11 mouse cellular contexts compared by ENCODE assay signal in genomic region chr10:39665071-39665502, GRCm38 (mm10). TPM values are rescaled to one million over a fixed set of nuclear protein-coding genes. Genes with fewer than 3 reads are reported as not detected.
DNase-seq lines count a peak whose midpoint lies in the region; ATAC-seq and TF ChIP-seq lines count a peak whose summit lies in the region.
"Had no signal": no experiment of that assay in that cellular context is flagged by ENCODE, and none has a peak within 500 bp of the region (broad histone marks: within the 10 kb centered on the region; RNA-seq: fewer than 3 reads in every experiment).

No protein-coding gene starts in this region.

- peaks cover 19% of the 10 kb centered on the region for H3K4me1 ChIP-seq in hindbrain, embryonic 15.5 days (replicated peaks)
- peaks cover 33% of the 10 kb centered on the region for H3K4me1 ChIP-seq in hindbrain, embryonic 10.5 days (replicated peaks)
- H3K4me1 ChIP-seq in cerebellum, adult 2 months (ENCODE audit: control insufficient read depth, insufficient read depth, low read length) = peaks cover 11% of the 10 kb centered on the region; the same call in 1 of the 2 replicates

- no peak overlapping the region for H3K4me3 ChIP-seq in hindbrain, embryonic 15.5 days
- no peak overlapping the region for H3K4me3 ChIP-seq in hindbrain, embryonic 10.5 days
- no peak overlapping the region for H3K4me3 ChIP-seq in cerebellum, adult 2 months (replicated peaks; ENCODE audit: insufficient read depth, low read depth, low read length)

- H3K9ac ChIP-seq in hindbrain, embryonic 15.5 days = no peak overlapping the region

- no peak for TF ChIP-seq POLR2A in cerebellum, adult 2 months (IDR thresholded peaks at IDR 0.05; ENCODE audit: borderline replicate concordance, insufficient read depth, low read length)

- H3K9me3 ChIP-seq in hindbrain, embryonic 15.5 days = no peaks in the 10 kb centered on the region
- H3K9me3 ChIP-seq in hindbrain, embryonic 10.5 days = 0 out of 2 replicates have a peak, but pooled peaks cover 4% of the 10 kb centered on the region

- no peak overlapping the region for H3K4me2 ChIP-seq in hindbrain, embryonic 15.5 days

- DNase-seq in adrenal gland, adult (ENCODE audit: inconsistent age in 2 of 2, low spot score in 1 of 2) = peak; percentile 23 to 64
- DNase-seq in adrenal gland, adult 8-10 months = no peak
- no peak for DNase-seq in hindbrain, embryonic 10.5 days (ENCODE audit: low spot score)
- DNase-seq in cerebellum, adult 2 months = peak; percentile 63 to 72
- DNase-seq in lung, postnatal 10 days = peak; percentile 43
- DNase-seq in layer of hippocampus, postnatal 10 days (ENCODE audit: low spot score in 2 of 2) = no peak
- DNase-seq: gastrocnemius, postnatal 25 days; kidney, postnatal 10 days; liver had no signal

- no peaks in the 10 kb centered on the region for H3K36me3 ChIP-seq in hindbrain, embryonic 15.5 days
- H3K36me3 ChIP-seq in hindbrain, embryonic 10.5 days = peaks cover 18% of the 10 kb centered on the region

- WGBS in hindbrain, embryonic 15.5 days = 53% methylated on average over 4 of the region's 4 CpGs
- 83% methylated on average over 4 of the region's 4 CpGs for WGBS in hindbrain, embryonic 10.5 days
- 9% methylated on average over 4 of the region's 4 CpGs for WGBS in cerebellum, adult 2 months

- TF ChIP-seq CTCF in cerebellum, adult 2 months (IDR thresholded peaks at IDR 0.05; ENCODE audit: borderline replicate concordance, insufficient read depth, low read depth, low read length) = no peak

- peak overlapping the region; percentile 81 for H3K27ac ChIP-seq in hindbrain, embryonic 15.5 days (replicated peaks)
- no peak overlapping the region for H3K27ac ChIP-seq in hindbrain, embryonic 10.5 days
- H3K27ac ChIP-seq in cerebellum, adult 2 months (ENCODE audit: insufficient read depth, low read length) = no peak overlapping the region

- H3K27me3 ChIP-seq in hindbrain, embryonic 15.5 days = no peaks in the 10 kb centered on the region
- H3K27me3 ChIP-seq in hindbrain, embryonic 10.5 days (ENCODE audit: insufficient read depth, poor library complexity, severe bottlenecking) = no peaks in the 10 kb centered on the region
- no peaks in the 10 kb centered on the region for H3K27me3 ChIP-seq in cerebellum, adult 2 months (ENCODE audit: control insufficient read depth, insufficient read depth, low read length)

- peak; percentile 73 for ATAC-seq in hindbrain, embryonic 15.5 days (ENCODE audit: low FRiP score, low read depth)
- no peak for ATAC-seq in megakaryocyte progenitor cell, adult 5-6 weeks (replicated peaks; ENCODE audit: poor library complexity)

RNA-seq across cellular contexts. Expression of gene Traf3ip2, which starts 52.4 kb away (rescaled TPM):
- total RNA-seq in adrenal gland, adult 8-10 months (2022) = 10 to 100 TPM; 16.5 to 28.8 (median 22.2) TPM
- 7.4 and 7.9 TPM in 2 replicates for polyA plus RNA-seq in hindbrain, embryonic 15.5 days (2015; fragmentation: Nextera tagmentation; extraction: Ambion mirVana)
- polyA plus RNA-seq in hindbrain, embryonic 10.5 days (2016; fragmentation: Nextera tagmentation; extraction: Ambion mirVana) = 8.3 and 8.8 TPM in 2 replicates
- polyA plus RNA-seq in cerebellum, adult 2 months (2012; rRNA removed) = 5.7 and 6.9 TPM in 2 replicates
- 1 to 10 TPM; 1.9 to 2.0 TPM for total RNA-seq in layer of hippocampus, postnatal 10 days (2021)
- 11.2 and 11.6 TPM in 2 replicates for total RNA-seq in megakaryocyte progenitor cell, adult 5-6 weeks (2015)
- 1.5 and 4.3 TPM in 2 replicates for total RNA-seq in megakaryocyte progenitor cell, adult 5-6 weeks (2017)

Comparison
In these comparisons a context has a peak if more than half of its experiments do, and no peak if none do; other contexts are left out.
1. DNase-seq: peak in adrenal gland, adult (2 of 2), cerebellum, adult 2 months (2 of 2) and lung, postnatal 10 days (single experiment); none in adrenal gland, adult 8-10 months (single experiment), hindbrain, embryonic 10.5 days (single experiment) and layer of hippocampus, postnatal 10 days (0 of 2).